Comparison of ENCODE assay signal across 16 mouse cellular contexts in genomic region chr4:41245408-41245807, GRCm38 (mm10). TPM values are rescaled to one million over a fixed set of nuclear protein-coding genes. Genes with fewer than 3 reads are reported as not detected.
DNase-seq lines count a peak whose midpoint lies in the region; ATAC-seq and TF ChIP-seq lines count a peak whose summit lies in the region.
"Had no signal": no experiment of that assay in that cellular context is flagged by ENCODE, and none has a peak within 500 bp of the region (broad histone marks: within the 10 kb centered on the region; RNA-seq: fewer than 3 reads in every experiment).

No protein-coding gene starts in this region.

- peak; percentile 50 for TF ChIP-seq CTCF in intestine, postnatal 0 days (IDR thresholded peaks at IDR 0.05; ENCODE audit: low read depth)
- peak; percentile 24; the same call in 1 of the 2 replicates for TF ChIP-seq CTCF in lung, embryonic 14.5 days (IDR thresholded peaks at IDR 0.05; ENCODE audit: low read depth)

- no peak overlapping the region for H3K4me3 ChIP-seq in intestine, postnatal 0 days (ENCODE audit: low read depth, low read length)
- H3K4me3 ChIP-seq in intestine, embryonic 16.5 days (ENCODE audit: low read length) = no peak overlapping the region
- H3K4me3 ChIP-seq in lung, embryonic 14.5 days (ENCODE audit: low read depth, low read length) = no peak overlapping the region
- H3K4me3 ChIP-seq: heart, embryonic 13.5 days had no signal

- no peak overlapping the region for H3K27ac ChIP-seq in intestine, postnatal 0 days (ENCODE audit: low read depth, low read length)
- no peak overlapping the region for H3K27ac ChIP-seq in intestine, embryonic 16.5 days (ENCODE audit: low read length)
- H3K27ac ChIP-seq in lung, embryonic 14.5 days (ENCODE audit: low read depth) = no peak overlapping the region
- H3K27ac ChIP-seq: heart, embryonic 13.5 days had no signal

- no peaks in the 10 kb centered on the region for H3K27me3 ChIP-seq in intestine, postnatal 0 days (replicated peaks; ENCODE audit: control insufficient read depth, insufficient read depth, low read length)
- no peaks in the 10 kb centered on the region for H3K27me3 ChIP-seq in intestine, embryonic 16.5 days (replicated peaks; ENCODE audit: control insufficient read depth, insufficient read depth, low read length)
- no peaks in the 10 kb centered on the region for H3K27me3 ChIP-seq in lung, embryonic 14.5 days (ENCODE audit: insufficient read depth, low read length)
- H3K27me3 ChIP-seq in splenic B cell, adult 2 months (ENCODE audit: control insufficient read depth, insufficient read depth, low read length, poor library complexity, severe bottlenecking) = no peaks in the 10 kb centered on the region
- H3K27me3 ChIP-seq: heart, embryonic 13.5 days had no signal

- no peak for ATAC-seq in intestine, postnatal 0 days
- ATAC-seq in intestine, embryonic 16.5 days = no peak
- no peak for ATAC-seq in lung, embryonic 14.5 days (ENCODE audit: insufficient read depth)
- ATAC-seq: activated CD4-positive, CD25-positive, alpha-beta regulatory T cell, adult 4 months; midbrain, embryonic 16.5 days had no signal

- H3K9ac ChIP-seq in intestine, postnatal 0 days (ENCODE audit: low read depth, low read length) = no peak overlapping the region
- H3K9ac ChIP-seq in intestine, embryonic 16.5 days (ENCODE audit: low read depth, low read length) = no peak overlapping the region
- H3K9ac ChIP-seq in lung, embryonic 14.5 days = no peak overlapping the region
- H3K9ac ChIP-seq: heart, embryonic 13.5 days had no signal

- H3K4me1 ChIP-seq in intestine, postnatal 0 days (replicated peaks; ENCODE audit: control insufficient read depth, insufficient read depth, low read length) = no peaks in the 10 kb centered on the region
- no peaks in the 10 kb centered on the region for H3K4me1 ChIP-seq in intestine, embryonic 16.5 days (ENCODE audit: control insufficient read depth, insufficient read depth, low read length)
- H3K4me1 ChIP-seq in lung, embryonic 14.5 days (ENCODE audit: insufficient read depth) = no peaks in the 10 kb centered on the region
- H3K4me1 ChIP-seq: heart, embryonic 13.5 days had no signal

- no peak for DNase-seq in lung, embryonic 14.5 days
- DNase-seq in lung, postnatal 10 days = no peak
- DNase-seq in R1 (ENCODE audit: low read depth, low spot score) = peak; percentile 39
- DNase-seq in splenic B cell, adult 2 months (ENCODE audit: low read depth, low spot score) = peak; percentile 11
- no peak for DNase-seq in spleen, postnatal 36 days (ENCODE audit: low spot score in 2 of 2)
- DNase-seq: adrenal gland, postnatal 25 days; cerebellum, adult 8-10 months; gastrocnemius, postnatal 36 days; heart, postnatal 4 days; lung, adult 18-20 months; thymus, postnatal 25 days had no signal

- H3K36me3 ChIP-seq in intestine, postnatal 0 days (ENCODE audit: control insufficient read depth, insufficient read depth) = peaks cover 33% of the 10 kb centered on the region
- 0 out of 2 replicates have a peak, but pooled peaks cover 3% of the 10 kb centered on the region for H3K36me3 ChIP-seq in intestine, embryonic 16.5 days (ENCODE audit: control insufficient read depth, insufficient read depth, low read length)
- peaks cover 58% of the 10 kb centered on the region for H3K36me3 ChIP-seq in lung, embryonic 14.5 days (ENCODE audit: insufficient read depth)
- H3K36me3 ChIP-seq in splenic B cell, adult 2 months (ENCODE audit: control insufficient read depth, insufficient read depth, low read length, poor library complexity, severe bottlenecking) = peaks cover 9% of the 10 kb centered on the region

- 95% methylated on average over 2 of the region's 2 CpGs for WGBS in intestine, postnatal 0 days
- 95% methylated on average over 2 of the region's 2 CpGs for WGBS in intestine, embryonic 16.5 days
- 92% methylated on average over 2 of the region's 2 CpGs for WGBS in lung, embryonic 14.5 days

- H3K9me3 ChIP-seq in intestine, postnatal 0 days (ENCODE audit: control insufficient read depth) = no peaks in the 10 kb centered on the region
- H3K9me3 ChIP-seq in intestine, embryonic 16.5 days (ENCODE audit: control insufficient read depth, low read length) = no peaks in the 10 kb centered on the region
- no peaks in the 10 kb centered on the region for H3K9me3 ChIP-seq in lung, embryonic 14.5 days (ENCODE audit: low read depth, low read length)
- H3K9me3 ChIP-seq: heart, embryonic 13.5 days had no signal

- H3K4me2 ChIP-seq in intestine, postnatal 0 days (replicated peaks; ENCODE audit: low read depth) = no peak overlapping the region
- no peak overlapping the region for H3K4me2 ChIP-seq in intestine, embryonic 16.5 days (ENCODE audit: low read depth, low read length)
- no peak overlapping the region for H3K4me2 ChIP-seq in lung, embryonic 14.5 days
- H3K4me2 ChIP-seq: heart, embryonic 13.5 days had no signal

RNA-seq across cellular contexts. Expression of gene Ubap2, which starts 29.5 kb away (rescaled TPM):
- polyA plus RNA-seq in intestine, postnatal 0 days (2015; fragmentation: Nextera tagmentation; extraction: Ambion mirVana) = 15.3 and 17.7 TPM in 2 replicates
- polyA plus RNA-seq in intestine, embryonic 16.5 days (2015; fragmentation: Nextera tagmentation; extraction: Ambion mirVana) = 41.0 and 44.3 TPM in 2 replicates
- polyA plus RNA-seq in lung, embryonic 14.5 days (2014; fragmentation: Nextera tagmentation; extraction: Ambion mirVana) = 60.8 and 72.0 TPM in 2 replicates

Comparison
In these comparisons a context has a peak if more than half of its experiments do, and no peak if none do; other contexts are left out.
1. DNase-seq: peak in R1 (single experiment) and splenic B cell, adult 2 months (single experiment); none in lung, embryonic 14.5 days (single experiment), lung, postnatal 10 days (single experiment) and spleen, postnatal 36 days (0 of 2).